Mouse (Mus musculus) cerebellum, postnatal 36 days (tissue): ENCODE data around the gene Scamp1.

Source experiments
- DNase-seq, 2 experiments: peaks; one replicate each; pipeline ENCODE4 v3.0.0; 2021 to 2022; ENCODE audit warnings: mixed read lengths in 2 of 2

The Scamp1 gene

DNA sequence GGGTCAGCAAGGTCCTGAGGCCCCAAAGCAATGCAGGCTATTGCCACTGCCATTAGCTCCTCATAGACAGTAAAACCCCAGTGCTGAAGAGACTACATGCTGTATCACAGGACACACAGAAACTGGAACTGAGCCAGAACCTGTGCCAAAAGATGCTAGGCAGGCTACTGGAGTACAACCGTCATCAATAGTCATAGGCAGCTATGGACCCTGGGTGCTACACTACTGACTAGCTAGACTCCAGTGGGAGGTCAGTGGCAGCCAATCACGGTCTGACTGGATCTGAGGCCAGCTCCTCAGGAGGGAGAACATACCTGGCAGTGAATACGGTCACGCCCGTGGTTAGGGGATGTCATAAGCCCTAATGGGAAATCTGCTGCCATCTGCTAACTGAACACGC lies 14.4 kb downstream of the Scamp1 start:
- DNase-seq, result peak; percentile 38 to 49

- no peak for DNase-seq
Measured at GRCm38 (mm10) chr13:94268201-94268600, 17.5 kb downstream of the Scamp1 start.

GRCm38 (mm10) chr13:94267190-94267589 lies 18.5 kb downstream of the Scamp1 start:
- DNase-seq, result no peak

DNA sequence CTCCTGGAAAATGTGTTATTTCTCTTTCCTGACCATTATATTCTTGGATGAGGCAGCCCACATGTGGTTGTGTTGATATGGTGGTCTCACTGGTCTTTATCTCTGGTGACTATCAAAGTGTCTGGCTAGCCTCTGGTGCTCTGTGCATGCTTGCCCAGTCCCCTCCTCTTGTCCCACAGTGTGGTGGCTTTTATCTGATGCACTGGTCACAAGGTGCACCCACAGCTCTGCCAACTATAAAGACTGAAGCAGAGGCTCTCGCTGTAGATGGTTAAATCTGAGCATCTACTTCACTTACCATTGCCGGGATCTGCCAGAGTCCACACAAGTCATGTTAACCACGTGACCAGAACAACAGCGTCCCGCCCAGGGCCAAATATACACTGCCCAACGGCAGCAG lies 19.1 kb downstream of the Scamp1 start:
- DNase-seq, result no peak

GRCm38 (mm10) chr13:94265291-94265690 lies 20.4 kb downstream of the Scamp1 start:
- DNase-seq, result no peak

GRCm38 (mm10) chr13:94263943-94264342 lies 21.7 kb downstream of the Scamp1 start:
- DNase-seq, result no peak

- peak; percentile 31 to 52 for DNase-seq
Measured at GRCm38 (mm10) chr13:94262551-94262950, 23.1 kb downstream of the Scamp1 start.

DNA sequence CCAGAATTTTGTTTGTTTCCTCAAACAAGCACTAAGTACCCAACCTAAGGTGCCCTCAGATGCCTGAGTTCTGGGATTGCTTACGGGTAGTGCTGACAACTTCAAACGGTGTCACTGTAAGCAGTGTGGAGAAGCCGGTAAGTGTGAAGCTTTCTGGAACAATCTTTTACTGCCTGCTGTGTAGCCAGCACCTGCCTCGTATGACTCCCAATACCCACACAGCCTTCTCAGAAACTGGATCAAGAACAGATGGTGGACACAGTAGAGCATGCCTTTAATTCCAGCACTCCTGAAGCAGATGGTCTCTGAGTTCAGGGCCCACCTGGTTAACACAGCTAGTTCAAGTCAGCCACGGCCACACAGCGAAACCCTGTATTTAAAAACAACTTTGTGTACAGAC lies 24.0 kb downstream of the Scamp1 start:
- peak; percentile 34 to 39 for DNase-seq

- DNase-seq, result no peak
Measured at GRCm38 (mm10) chr13:94260961-94261360, 24.7 kb downstream of the Scamp1 start.

DNA sequence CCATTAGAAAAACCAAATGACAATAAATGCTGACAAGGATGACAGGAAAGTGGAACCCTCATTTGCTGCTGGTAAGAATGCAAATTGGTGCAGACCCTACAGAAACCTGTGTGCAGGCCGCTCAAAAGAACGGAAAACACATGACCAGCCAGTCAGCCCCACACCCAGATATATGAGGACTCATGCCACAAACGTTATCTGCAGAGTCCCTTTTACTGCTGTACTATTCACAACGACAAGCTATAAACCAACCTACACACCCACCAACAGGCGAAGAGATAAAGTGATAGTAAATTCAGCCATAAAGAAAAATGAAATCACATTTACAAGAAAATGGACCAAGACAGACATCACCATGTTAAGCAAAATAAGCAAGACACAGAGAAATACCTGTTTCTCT lies 26.4 kb downstream of the Scamp1 start:
- DNase-seq, result no peak

DNA sequence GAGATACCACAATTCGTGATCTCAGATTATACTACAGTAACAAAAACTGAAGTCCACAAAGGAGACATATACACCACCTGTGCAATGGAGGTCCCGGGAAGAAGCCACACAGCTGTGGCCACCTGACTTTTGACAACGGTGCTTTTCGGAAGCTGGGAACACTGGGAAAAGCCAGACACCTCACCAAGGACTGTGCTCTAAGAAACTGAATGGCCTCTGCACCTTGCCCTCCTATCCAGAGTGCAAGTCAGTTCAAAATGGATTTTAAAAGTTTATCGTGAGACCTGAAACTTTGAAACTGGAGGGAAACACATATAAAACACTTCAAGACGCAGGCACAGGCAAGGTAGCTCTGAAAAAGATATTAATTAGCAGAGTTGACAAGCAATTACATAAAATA lies 27.1 kb downstream of the Scamp1 start:
- DNase-seq, result no peak

GRCm38 (mm10) chr13:94257711-94258110 lies 27.9 kb downstream of the Scamp1 start:
- no peak for DNase-seq

DNA sequence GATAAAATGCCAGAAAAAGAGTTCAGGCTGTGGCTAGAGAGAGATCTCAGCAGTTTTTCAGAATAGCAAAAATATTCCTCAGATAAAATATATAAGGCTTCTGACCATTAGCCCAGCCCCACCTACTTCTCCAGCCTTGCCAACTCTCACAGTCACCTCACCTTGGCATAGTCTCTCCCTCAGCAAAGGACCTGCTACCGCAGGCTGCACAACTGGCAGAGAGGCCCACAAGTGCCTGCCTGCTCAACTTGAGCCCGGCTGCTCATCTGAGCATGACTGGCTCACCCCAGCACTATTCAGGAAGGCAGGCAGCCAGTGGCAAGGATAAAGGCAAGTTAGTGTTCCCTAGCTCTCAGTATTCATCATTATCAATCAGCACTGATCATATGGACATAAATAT lies 30.5 kb downstream of the Scamp1 start:
- DNase-seq, result no peak

- DNase-seq, result no peak
Measured at GRCm38 (mm10) chr13:94254286-94254685, 31.4 kb downstream of the Scamp1 start.

DNA sequence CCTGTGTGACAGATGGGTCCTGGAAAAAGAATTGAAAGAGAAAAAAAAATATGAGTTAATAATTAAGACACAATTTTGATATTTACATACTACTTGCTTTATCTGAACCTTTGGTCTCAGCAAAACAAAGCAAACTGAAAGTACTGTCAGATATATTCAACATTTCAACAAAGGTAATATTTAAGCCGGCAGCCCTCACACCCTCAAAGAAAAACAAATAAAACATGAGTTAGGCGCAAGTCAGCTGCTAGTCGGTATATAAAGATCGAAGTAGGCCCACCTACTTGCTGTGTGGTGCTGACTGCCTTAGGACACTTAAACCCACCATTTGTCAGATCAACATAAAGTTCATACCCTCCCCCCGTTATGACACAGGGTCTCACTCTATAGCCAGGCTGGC lies 32.6 kb downstream of the Scamp1 start:
- no peak for DNase-seq

DNA sequence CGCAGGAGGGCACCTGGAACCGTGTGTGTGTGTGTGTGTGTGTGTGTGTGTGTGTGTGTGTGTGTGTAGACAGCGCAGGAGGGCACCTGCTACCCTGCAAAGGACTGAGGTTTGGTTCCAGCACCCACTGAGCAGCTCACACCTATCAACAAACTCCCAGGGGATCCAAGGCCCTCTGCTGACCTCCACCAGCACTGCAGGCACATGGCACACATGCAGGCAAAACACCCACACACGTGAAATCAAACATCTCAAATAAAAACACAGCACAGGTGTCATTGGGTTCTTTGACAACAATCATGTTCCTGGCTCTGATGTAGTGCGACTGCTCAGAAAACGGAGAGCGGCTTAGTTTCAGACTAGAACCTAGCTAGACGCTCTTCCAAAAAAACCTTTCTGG lies 34.9 kb downstream of the Scamp1 start:
- no peak for DNase-seq

DNA sequence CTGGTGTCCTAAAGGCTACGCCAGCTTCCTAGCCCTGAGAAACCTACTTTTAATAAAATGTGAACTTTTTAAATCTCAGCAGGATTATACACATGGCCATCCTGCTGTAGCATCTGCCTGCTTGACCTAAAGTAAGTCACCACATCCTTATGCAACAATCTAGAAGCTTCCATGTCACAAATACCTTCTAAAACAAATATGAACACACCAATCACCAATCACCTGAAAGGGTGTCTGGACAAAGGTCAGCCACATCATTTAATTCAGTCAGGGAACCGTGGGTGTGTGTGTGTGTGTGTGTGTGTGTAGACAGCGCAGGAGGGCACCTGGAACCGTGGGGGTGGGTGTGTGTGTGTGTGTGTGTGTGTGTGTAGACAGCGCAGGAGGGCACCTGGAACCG lies 35.5 kb downstream of the Scamp1 start:
- DNase-seq, result no peak

- DNase-seq, result no peak
Measured at GRCm38 (mm10) chr13:94242897-94243296, 42.8 kb downstream of the Scamp1 start.

- DNase-seq, result no peak
Measured at GRCm38 (mm10) chr13:94241892-94242524, 43.6 kb downstream of the Scamp1 start.

- DNase-seq, result no peak
Measured at GRCm38 (mm10) chr13:94240873-94241272, 44.8 kb downstream of the Scamp1 start.

GRCm38 (mm10) chr13:94240111-94240510 lies 45.5 kb downstream of the Scamp1 start:
- no peak for DNase-seq

GRCm38 (mm10) chr13:94239488-94239887 lies 46.2 kb downstream of the Scamp1 start:
- no peak for DNase-seq

GRCm38 (mm10) chr13:94231871-94232270 lies 53.8 kb downstream of the Scamp1 start:
- DNase-seq, result no peak

GRCm38 (mm10) chr13:94224717-94225705 lies 60.6 kb downstream of the Scamp1 start:
- no peak for DNase-seq
